ENCODE assay signal across 8 mouse cellular contexts in genomic region chr13:97008266-97009153, GRCm38 (mm10). TPM values are rescaled to one million over a fixed set of nuclear protein-coding genes. Genes with fewer than 3 reads are reported as not detected.
DNase-seq lines count a peak whose midpoint lies in the region; ATAC-seq and TF ChIP-seq lines count a peak whose summit lies in the region.

No protein-coding gene starts in this region.

- WGBS in liver, embryonic 14.5 days (ENCODE audit: insufficient replicate concordance), result 1% methylated on average over 19 of the region's 19 CpGs
- 3% methylated on average over 19 of the region's 19 CpGs for WGBS in neural tube, embryonic 14.5 days

- peak; percentile 29 to 53 for DNase-seq in urinary bladder, adult 18-20 months (ENCODE audit: low spot score in 2 of 2)
- DNase-seq in urinary bladder, postnatal 10 days (ENCODE audit: low spot score), result no peak
- DNase-seq in kidney, postnatal 4 days, result peak; percentile 25 to 45
- DNase-seq in liver, embryonic 14.5 days (ENCODE audit: low read depth in 3 of 3, low spot score in 3 of 3), result peak in 1 of 3 experiments; percentile 60
- DNase-seq in ovary, postnatal 10 days (ENCODE audit: low spot score), result no peak

- no peaks in the 10 kb centered on the region for H3K9me3 ChIP-seq in liver, embryonic 14.5 days (ENCODE audit: control insufficient read depth, low read length)
- no peaks in the 10 kb centered on the region for H3K9me3 ChIP-seq in neural tube, embryonic 14.5 days (ENCODE audit: control insufficient read depth, low read length)

- peak overlapping the region; percentile 68 for H3K9ac ChIP-seq in liver, embryonic 14.5 days (replicated peaks)
- H3K9ac ChIP-seq in neural tube, embryonic 14.5 days (replicated peaks; ENCODE audit: low read depth, low read length), result peak overlapping the region; percentile 65

- H3K27ac ChIP-seq in liver, embryonic 14.5 days, result peak overlapping the region; percentile 73
- H3K27ac ChIP-seq in neural tube, embryonic 14.5 days (ENCODE audit: low read depth, low read length), result peak overlapping the region; percentile 81

- peak overlapping the region; percentile 49 to 72 for H3K4me3 ChIP-seq in liver, embryonic 14.5 days (ENCODE audit: insufficient read depth in 1 of 2, low read depth in 2 of 2, low read length in 2 of 2)
- H3K4me3 ChIP-seq in neural tube, embryonic 14.5 days (ENCODE audit: low read depth, low read length), result peak overlapping the region; percentile 37

- ATAC-seq in common myeloid progenitor, adult 5-6 weeks (replicated peaks; ENCODE audit: low read depth, poor library complexity, severe bottlenecking), result peak; percentile 43
- peak; percentile 52 for ATAC-seq in granulocyte monocyte progenitor cell, adult 5-6 weeks (replicated peaks; ENCODE audit: poor library complexity, severe bottlenecking)
- ATAC-seq in liver, embryonic 14.5 days (ENCODE audit: insufficient read depth), result peak; percentile 74
- ATAC-seq in neural tube, embryonic 14.5 days (ENCODE audit: low read depth), result peak; percentile 83

- peak overlapping the region; percentile 80 for H3K4me2 ChIP-seq in liver, embryonic 14.5 days (ENCODE audit: low read depth)
- peak overlapping the region; percentile 84 for H3K4me2 ChIP-seq in neural tube, embryonic 14.5 days (ENCODE audit: low read depth, low read length)

- peaks cover 10 to 13% of the 10 kb centered on the region in 2 experiments for H3K4me1 ChIP-seq in liver, embryonic 14.5 days (replicated peaks; ENCODE audit: control insufficient read depth in 2 of 2, insufficient read depth in 2 of 2, low read length in 1 of 2)
- no peaks in the 10 kb centered on the region for H3K4me1 ChIP-seq in neural tube, embryonic 14.5 days (ENCODE audit: control insufficient read depth, insufficient read depth, low read length)

- TF ChIP-seq EP300 in liver, embryonic 14.5 days (IDR thresholded peaks at IDR 0.05; ENCODE audit: low read depth), result no peak

- H3K27me3 ChIP-seq in liver, embryonic 14.5 days (ENCODE audit: control insufficient read depth, insufficient read depth, low read length), result no peaks in the 10 kb centered on the region
- no peaks in the 10 kb centered on the region for H3K27me3 ChIP-seq in neural tube, embryonic 14.5 days (ENCODE audit: control insufficient read depth, insufficient read depth, low read length)

- H3K36me3 ChIP-seq in liver, embryonic 14.5 days (replicated peaks; ENCODE audit: control insufficient read depth, insufficient read depth, low read depth), result no peaks in the 10 kb centered on the region
- no peaks in the 10 kb centered on the region for H3K36me3 ChIP-seq in neural tube, embryonic 14.5 days (ENCODE audit: control insufficient read depth, insufficient read depth, low read length)

- TF ChIP-seq CTCF in liver, embryonic 14.5 days (IDR thresholded peaks at IDR 0.05; ENCODE audit: low read depth), result peak; percentile 35

RNA-seq across cellular contexts. Expression of gene 1700029F12Rik, which starts 25.7 kb away (rescaled TPM):
- not detected in 2 replicates for total RNA-seq in common myeloid progenitor, adult 5-6 weeks (2017)
- total RNA-seq in granulocyte monocyte progenitor cell, adult 5-6 weeks (2014; fragmentation: Nextera tagmentation), result not detected in 2 replicates
- not detected in 2 replicates for total RNA-seq in granulocyte monocyte progenitor cell, adult 5-6 weeks (2017)
- polyA plus RNA-seq in liver, embryonic 14.5 days (2012; rRNA removed), result not detected in 2 replicates
- not detected in 2 replicates for polyA plus RNA-seq in liver, embryonic 14.5 days (2014; fragmentation: Nextera tagmentation; extraction: Ambion mirVana)
- not detected in 2 replicates for polyA plus RNA-seq in neural tube, embryonic 14.5 days (2014; fragmentation: Nextera tagmentation; extraction: Ambion mirVana)

RNA-seq across cellular contexts. Expression of gene Fam169a, which starts 58.6 kb away (rescaled TPM):
- 1.7 and 1.8 TPM in 2 replicates for total RNA-seq in common myeloid progenitor, adult 5-6 weeks (2017)
- not detected in 2 replicates for total RNA-seq in granulocyte monocyte progenitor cell, adult 5-6 weeks (2014; fragmentation: Nextera tagmentation)
- 0.47 and 0.88 TPM in 2 replicates for total RNA-seq in granulocyte monocyte progenitor cell, adult 5-6 weeks (2017)
- polyA plus RNA-seq in liver, embryonic 14.5 days (2012; rRNA removed), result 0.65 and 1.0 TPM in 2 replicates
- polyA plus RNA-seq in liver, embryonic 14.5 days (2014; fragmentation: Nextera tagmentation; extraction: Ambion mirVana), result 1.2 and 2.4 TPM in 2 replicates
- polyA plus RNA-seq in neural tube, embryonic 14.5 days (2014; fragmentation: Nextera tagmentation; extraction: Ambion mirVana), result 41.3 and 41.4 TPM in 2 replicates

Comparison
In these comparisons a context has a peak if more than half of its experiments do, and no peak if none do; other contexts are left out.
1. DNase-seq: peak in urinary bladder, adult 18-20 months (2 of 2) and kidney, postnatal 4 days (2 of 2); none in urinary bladder, postnatal 10 days (single experiment) and ovary, postnatal 10 days (single experiment).
2. Peak in every context shown above with its lines, with median percentiles within 50 percentile points of each other: ATAC-seq.